Mouse (Mus musculus): Measurements from ENCODE around the gene Gm20479.

Gene Gm20479

DNA sequence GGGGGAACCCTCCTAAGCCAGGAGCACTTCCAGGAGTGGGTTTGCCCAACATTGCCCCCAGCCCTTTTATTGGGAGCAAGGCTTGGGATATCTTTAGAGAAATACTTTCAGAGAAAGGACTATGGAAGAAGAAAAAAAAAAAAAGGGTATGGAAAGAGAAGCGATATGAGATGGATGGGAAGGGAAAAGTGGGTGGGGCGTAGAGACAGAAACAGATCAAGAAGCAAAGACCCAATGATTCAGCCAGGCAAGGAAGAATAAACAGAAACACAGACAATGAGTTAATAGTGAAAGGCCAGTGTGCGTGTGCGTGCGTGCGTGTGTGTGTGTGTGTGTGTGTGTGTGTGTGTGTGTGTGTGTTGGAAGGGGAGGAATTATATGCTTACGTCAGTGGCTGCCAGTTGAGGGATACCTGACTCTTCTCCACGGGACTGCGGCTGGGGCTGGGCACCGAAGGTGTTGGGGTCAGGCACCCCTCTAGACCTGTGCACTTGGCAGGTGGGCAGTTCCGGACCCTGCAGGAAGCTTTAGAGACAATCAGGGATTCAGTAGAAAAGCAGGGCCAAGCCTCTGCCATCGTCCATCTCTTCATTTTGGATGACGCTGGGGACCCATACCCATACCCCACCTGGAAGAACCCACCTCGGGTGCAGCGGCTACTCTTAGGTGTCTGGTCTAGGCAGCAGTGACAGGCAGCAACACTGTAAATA lies 22.1 kb downstream of the Gm20479 start:
- DNase-seq (ENCODE audit: extremely low read depth, insufficient read length, low spot score) = no peak

DNA sequence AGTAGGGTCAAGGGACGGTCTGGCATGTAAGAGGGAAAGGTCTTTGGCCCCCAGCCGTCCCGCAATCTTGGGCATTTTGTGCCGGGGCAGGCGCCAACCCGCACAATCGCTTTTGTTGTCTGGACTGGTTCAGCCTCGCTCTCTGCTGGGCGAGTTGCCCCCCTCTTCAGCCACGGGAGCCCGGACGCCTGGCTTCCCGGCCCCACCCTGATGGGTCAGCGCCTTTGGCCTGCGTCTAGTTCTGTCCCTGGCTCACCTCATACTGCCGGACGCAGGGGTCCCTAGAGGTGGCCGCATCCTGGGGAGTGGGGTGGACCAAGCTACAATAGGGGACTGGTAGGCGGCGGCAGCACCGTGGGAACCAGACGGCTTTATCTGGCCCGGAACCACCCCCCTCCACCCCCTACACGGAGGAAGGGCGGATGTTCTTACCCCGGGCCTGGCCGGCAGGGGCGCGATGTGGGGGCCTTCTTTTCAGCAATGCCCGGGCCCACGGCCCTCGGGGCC lies 22.8 kb downstream of the Gm20479 start:
- DNase-seq (ENCODE audit: extremely low read depth, insufficient read length, low spot score) = no peak

DNA sequence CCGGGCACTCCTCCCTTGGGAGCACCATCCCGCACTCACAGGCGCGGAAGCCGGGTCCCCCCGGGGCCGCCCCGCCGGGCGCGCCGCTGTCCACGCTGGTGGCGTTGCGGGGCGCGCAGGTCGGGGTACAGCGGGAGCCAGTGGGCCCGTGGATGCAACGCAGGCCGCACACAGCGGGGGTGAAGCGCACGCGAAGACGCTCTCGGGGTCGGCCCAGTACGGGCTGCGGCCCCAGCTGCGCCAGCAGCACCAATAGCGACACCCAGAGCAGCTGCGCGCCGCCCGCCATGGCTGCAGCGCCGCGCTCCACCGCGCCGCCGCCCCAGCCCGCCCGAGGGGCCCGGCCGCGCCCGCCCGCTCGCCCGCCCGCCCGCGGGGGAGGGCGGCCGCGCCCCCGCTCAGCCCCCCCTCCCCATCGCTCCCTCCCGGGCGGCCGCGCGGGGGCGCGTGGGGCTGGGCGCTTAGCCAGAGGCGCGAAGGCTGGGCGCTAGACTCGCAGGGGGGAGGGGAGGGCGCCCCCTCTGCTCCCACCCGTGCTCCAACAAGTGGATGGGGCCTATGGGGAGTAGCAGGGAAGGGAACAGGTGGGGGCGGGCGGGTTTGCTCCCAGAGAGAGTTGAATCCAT lies 23.8 kb downstream of the Gm20479 start:
- DNase-seq (ENCODE audit: extremely low read depth, insufficient read length, low spot score) = no peak

DNA sequence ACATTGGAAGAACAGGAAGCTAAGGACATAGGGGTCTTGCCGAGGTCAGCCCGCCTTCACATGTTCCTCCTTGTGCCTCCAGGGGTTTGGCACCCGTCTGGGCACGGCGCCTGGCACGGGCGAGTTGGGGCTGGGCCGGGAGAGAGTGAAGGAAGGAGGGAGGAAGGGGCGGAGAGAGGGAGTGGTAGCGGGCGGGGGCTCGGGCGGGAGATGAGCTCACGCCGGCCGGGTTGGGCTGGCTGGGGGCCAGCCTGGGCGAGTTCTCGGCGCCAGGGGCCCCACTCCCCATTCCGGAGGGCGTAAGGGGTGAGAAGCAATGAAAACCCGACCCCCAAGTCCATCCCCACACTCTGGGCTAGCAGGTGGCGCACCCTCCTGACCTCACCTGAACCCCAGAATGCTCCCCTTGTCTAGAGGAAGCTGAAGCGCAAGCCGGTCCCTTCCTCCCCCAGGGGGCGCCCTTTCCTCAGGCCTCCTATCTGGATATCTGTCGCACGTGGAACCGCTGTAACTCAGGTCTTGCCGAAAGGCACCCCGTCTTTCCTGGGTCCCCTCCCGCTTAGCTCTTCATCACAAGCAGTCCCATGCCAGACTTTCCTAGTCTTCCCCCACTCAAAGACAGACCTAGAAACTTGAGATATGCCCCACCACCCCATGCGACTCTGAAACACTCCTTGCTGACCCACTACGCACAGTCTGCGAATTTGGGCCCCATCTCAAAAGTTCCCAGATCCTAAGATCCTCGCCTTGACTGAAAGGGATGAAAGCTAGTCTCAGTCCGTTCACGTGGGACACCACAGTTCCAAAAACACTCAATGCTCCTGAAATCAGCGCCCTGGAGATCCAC lies 24.6 kb downstream of the Gm20479 start:
- DNase-seq (ENCODE audit: extremely low read depth, insufficient read length, low spot score) = peak; percentile 89

DNA sequence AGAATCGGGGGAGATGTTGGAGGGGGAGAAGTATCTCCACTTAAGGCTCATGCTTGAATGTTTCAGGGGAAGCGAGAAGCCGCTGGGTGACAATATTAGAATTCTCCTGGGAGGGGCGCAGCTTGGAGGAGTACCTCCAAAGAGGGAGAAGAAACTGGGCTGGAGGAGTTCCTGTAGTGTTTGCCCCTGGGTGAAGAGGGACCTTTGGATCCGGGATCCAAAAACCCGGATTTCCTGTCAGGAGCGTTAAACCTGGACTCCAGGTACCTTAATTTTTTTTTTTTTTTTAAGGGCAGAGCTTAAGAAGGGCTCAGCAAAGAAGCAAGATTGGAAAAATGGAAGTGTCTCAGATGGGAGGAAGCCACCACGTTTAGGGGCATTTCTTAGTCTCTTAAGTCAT lies 25.4 kb downstream of the Gm20479 start:
- no peak for DNase-seq (ENCODE audit: extremely low read depth, insufficient read length, low spot score)

DNA sequence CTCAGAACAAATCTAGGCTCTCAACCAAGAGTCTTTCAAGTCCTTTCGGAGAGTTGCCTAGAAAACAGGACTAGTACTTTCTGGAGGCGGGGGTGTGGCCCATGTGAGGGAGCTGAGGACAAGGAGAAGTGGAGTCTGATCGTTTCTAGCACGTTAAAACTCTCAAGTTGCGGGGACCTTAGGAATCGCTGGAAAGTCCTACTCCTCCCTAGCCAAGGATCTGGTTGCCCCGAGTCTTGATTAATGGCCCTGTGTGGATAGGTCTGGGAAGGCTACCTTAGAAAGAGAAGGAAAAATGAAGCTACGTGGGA lies 25.7 kb downstream of the Gm20479 start:
- DNase-seq (ENCODE audit: extremely low read depth, insufficient read length, low spot score) = no peak

DNA sequence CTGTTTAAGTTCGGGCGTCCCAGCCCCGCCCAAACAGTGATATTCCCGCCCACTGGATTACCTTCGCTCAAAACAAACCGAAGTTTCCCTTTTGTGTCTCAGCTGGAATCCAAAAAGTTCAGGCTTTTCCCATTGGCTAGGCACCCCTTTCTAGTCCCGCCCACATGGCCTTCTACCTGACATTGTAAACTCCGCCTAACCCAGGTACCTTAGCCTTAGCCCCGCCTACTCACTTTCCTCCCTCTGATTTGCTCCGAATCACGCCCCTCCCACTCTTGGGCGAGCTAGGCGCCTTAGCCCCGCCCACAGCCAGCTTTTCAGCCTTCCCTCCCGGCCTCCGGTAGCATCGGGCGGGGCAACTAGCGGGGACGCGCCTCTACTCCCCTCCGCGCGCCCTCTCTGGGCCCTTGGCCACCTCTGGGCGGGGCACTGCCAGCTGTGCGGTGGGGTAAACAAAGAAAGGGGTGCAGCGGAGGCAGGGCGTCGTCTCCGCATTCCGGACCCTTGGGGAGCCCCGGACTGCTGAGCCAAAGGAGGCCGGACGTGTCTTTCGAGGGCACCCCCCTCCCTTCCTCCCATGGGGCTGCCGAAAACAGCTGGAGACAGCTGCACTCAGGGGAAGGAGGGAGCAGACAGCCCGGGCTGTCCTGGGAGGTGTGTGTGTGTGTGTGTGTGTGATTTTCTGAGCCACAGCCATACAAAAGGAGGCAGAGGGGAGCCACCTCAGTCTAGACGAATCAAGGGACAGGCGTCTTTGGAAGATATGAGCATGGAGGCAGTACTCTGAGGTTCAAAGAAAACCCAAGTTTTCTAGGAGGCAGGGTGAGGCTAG lies 26.3 kb downstream of the Gm20479 start:
- peak; percentile 89 for DNase-seq (ENCODE audit: extremely low read depth, insufficient read length, low spot score)

DNA sequence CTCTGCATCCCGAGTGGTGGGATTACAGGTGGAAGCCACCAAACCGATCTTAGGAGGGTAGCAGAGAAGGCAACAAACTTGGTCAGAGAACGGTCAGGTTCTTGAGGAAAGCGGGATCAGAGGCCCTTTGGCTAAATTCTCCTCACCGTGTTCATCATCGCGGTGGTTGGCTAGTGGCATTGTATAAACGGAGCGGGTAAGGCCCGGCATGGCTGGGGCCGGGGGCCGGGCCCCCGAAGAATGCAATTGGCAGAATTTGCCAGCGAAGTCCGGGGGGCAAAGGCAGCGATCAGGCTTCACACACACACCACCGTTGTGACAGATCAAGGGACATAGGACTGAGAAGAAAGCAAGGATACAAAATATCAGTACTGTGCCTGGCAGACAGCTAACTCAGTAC lies 27.2 kb downstream of the Gm20479 start:
- DNase-seq (ENCODE audit: extremely low read depth, insufficient read length, low spot score) = no peak

DNA sequence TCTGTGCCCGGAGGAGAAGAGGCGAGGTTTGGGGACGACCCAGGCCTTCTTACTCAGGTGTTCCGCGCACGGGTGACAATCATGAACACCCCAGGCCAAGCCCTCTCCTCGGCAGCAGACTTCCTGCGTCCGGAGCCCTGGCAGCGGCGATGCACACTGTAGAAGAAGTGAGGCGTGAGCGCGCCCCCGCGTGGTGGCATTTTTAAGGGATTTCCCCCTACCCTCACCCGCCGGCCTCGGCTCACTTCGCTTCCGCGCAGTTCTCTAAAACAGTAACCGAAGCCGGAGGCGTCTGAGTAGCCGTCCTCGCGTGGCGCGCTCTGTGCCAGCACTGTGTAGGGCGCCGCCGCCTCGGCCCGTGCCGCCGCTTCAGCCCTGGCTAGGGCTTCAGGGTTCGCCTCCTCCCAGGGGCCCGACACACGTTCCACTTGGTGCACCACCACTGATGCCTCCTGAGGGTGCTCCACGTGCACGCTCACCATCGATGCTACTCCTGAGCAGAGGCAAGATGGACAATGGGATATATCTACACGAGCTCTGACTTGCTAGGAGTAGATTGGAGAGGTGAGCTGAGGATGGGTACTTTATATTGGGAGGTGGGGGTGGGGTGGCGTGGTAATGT lies 27.8 kb downstream of the Gm20479 start:
- DNase-seq (ENCODE audit: extremely low read depth, insufficient read length, low spot score) = no peak

DNA sequence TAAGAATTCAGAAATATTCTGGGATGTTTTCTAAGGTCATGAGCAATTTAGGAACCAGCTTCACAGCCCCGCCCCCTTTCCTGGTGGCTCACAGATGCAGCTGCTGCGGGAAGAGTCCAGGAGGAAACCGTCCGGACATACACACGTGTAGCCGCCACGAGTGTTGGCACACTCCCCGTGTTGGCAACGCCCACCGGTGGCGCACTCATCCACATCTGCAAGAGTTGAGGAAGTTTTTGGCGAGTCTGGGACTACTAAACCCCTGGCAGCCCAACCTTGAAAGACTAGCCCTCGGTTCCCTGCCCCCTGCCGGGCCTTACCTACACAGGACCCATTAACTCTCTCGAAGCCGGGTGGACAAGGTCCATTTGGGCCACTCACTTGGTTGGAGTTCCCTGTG lies 28.6 kb downstream of the Gm20479 start:
- DNase-seq (ENCODE audit: extremely low read depth, insufficient read length, low spot score) = no peak

DNA sequence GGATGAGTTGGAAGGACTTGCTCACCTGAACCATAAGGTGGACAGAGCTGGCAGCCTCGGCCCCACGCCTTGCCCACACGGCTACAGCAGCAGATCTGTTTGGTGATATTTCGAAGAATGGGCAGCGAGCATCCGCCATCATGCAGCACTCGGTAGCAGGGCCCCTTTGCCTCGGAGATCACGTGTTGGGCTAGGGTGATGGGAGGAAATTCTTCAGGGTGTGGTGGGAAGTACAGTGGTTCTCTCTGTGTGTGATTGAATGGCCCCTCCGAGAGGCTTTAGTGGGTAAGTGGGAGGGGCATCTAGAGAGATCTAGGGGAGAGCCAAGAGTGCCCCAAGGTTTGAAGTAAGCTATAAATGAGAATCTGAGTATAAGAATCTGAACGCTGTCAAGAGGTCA lies 29.1 kb downstream of the Gm20479 start:
- no peak for DNase-seq (ENCODE audit: extremely low read depth, insufficient read length, low spot score)

DNA sequence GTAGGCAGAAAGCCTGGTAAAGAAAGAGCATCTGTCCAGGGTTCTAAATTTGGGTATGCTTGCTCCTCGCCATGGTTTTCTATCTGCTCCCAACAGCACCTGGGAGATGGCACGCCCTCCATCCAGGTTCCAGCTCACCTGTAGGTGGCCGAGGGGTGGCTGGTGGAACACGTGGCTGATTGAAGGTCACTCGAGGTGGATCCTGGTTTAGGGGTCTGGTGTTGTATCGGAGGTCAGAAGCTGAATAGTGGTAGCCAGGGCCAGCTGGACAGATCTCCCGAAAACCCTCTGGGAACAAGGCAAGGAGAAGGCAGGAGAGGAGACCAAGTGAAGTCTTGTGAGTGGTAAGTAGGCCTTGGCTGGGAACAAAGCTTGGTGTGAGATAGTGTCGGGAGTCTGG lies 29.7 kb downstream of the Gm20479 start:
- no peak for DNase-seq (ENCODE audit: extremely low read depth, insufficient read length, low spot score)

DNA sequence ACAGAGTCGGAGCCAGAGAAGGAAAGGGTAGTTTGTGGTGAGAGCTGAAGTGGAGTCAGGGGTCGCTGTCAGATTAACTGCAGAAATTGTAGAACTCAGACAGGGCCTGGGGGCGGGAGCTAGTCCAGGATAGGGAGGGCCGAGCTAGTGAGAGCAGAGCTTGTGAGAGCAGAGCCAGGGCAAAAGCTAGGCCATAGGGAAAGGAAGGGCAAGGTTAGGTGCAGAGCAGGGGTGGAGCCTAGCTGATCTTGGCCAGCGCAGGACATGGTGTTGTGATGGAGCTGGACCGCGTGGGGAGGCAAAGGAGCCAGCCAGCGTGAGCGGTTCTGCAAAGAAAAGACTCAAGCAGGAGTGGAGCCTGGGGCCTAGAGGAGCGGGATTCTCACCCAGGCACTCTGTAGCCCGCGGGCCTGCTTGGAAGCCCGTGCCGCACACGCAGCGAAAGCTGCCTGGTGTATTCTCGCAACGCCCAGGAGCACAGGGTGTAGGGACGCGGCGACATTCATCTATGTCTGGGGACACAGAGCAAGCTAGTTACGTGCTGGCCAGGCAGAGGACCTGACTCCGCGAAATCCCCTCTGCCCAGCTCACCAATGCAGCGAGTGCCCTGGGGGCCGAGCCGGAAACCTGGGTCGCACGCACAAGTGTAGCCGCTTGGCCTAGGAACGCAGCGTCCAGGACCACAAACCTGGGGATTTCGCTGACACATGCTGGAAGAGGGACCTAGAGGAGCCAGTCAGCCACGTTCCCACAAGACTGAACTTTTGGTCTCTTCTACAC lies 30.9 kb downstream of the Gm20479 start:
- no peak for DNase-seq (ENCODE audit: extremely low read depth, insufficient read length, low spot score)

DNA sequence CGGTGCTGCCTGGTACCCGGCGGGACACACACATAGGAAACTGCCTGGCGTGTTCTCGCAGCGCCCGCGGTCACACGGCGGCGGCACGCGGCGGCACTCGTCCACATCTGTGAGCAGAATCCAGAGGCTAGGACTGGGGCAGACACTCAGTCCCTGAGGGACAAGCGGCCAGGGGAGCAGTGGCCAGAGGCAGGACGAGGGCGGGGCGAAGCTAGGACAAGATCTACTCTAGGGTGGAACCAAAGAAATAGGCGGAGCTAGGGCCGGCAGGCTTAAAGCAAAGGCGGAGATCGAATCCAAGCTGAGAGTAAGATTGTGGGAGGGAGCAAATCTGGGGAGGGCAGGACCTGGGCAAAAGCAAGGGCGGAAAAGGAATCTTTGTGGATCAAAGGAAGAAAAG lies 31.5 kb downstream of the Gm20479 start:
- peak; percentile 84 for DNase-seq (ENCODE audit: extremely low read depth, insufficient read length, low spot score)

DNA sequence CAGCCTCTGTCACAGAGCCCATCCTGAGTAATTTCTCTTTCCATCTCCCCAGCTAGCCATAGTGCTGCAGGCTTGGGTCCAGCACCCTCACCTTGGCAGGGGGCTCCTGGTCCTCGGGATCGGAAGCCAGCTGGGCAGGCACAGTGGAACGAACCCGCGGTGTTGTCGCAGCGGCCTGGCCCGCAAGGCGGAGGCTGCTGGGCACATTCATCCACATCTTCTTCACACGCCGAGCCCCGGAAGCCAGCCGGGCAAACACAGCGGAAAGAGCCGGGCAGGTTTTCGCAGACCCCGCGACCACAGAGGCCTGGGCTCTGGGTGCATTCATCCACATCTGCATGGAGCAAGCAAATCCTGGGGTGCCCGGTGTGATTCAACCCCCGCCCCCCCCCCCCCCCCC lies 32.3 kb downstream of the Gm20479 start:
- DNase-seq (ENCODE audit: extremely low read depth, insufficient read length, low spot score) = no peak

DNA sequence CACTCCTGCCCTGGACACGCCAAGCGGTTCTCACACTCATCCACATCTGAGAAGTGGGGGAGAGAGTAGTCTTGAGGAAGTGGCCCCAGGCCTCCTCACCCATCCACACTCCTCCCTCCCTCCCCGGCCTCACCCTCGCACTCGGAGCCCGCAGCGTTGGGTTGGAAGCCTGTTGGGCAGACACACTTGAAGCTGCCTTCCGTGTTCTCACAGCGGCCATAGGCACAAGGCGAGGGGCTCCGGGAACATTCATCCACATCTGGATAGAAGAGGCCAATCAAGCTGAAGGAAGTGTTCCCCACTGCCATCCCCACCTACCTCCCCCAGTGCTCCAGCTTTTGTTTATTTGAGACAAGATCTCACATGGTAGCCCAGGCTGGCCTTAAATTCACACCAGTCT lies 33.1 kb downstream of the Gm20479 start:
- no peak for DNase-seq (ENCODE audit: extremely low read depth, insufficient read length, low spot score)

DNA sequence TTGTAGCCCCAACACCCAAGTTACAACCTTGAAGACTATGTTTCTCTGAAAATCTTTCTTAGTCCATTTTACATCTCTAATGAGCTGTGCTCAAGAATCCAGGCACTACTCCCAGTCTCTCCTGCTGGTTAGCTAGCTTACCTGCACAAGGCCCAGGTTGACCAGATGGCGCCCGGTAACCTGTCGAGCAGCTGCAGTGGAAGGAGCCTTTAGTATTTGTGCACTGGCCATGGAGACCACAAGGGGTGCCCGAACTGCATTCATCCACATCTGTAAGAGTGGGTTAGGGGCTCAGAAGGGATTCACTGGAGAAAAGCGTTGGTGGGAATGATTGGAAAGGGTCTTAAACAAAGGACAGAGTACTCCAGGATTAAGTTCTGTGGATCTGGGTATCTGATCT lies 34.2 kb downstream of the Gm20479 start:
- DNase-seq (ENCODE audit: extremely low read depth, insufficient read length, low spot score) = no peak

DNA sequence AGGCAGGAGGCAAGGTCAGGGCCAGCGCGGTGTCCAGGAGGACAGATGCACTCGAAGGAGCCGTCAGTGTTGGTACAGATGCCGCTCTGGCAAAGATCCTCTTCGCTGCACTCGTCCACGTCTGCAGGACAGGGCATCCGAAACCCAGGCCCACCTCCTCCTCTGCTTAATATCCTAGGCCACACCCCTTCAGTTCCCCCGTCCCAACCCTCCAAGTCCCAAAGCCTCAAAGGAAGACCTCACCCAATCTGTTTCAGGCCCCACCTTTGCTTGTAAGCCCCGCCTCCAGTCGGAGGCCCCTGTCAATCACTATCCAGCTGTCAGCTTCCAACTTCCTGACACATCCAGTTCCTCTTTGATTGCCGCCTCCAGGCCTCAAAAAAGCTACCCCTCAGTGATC lies 34.9 kb downstream of the Gm20479 start:
- no peak for DNase-seq (ENCODE audit: extremely low read depth, insufficient read length, low spot score)

DNA sequence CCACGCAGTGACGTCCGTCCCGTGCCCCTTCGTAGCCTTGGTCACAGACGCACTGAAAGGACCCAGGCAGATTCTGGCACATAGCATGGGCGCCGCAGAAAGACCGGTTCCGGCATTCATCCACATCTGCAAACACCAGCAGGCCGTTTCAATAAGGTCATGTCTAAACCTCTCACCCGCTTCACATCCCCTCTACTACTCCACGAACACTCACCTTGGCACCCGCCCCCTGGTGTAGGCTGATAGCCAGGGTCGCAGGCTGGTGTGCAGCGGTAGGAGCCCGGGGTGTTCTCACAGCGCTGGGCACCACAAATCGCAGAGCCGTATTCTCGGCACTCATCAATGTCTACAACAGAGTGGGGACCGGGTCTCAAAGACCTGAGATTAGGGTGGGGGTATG lies 37.8 kb downstream of the Gm20479 start:
- DNase-seq (ENCODE audit: extremely low read depth, insufficient read length, low spot score) = no peak

DNA sequence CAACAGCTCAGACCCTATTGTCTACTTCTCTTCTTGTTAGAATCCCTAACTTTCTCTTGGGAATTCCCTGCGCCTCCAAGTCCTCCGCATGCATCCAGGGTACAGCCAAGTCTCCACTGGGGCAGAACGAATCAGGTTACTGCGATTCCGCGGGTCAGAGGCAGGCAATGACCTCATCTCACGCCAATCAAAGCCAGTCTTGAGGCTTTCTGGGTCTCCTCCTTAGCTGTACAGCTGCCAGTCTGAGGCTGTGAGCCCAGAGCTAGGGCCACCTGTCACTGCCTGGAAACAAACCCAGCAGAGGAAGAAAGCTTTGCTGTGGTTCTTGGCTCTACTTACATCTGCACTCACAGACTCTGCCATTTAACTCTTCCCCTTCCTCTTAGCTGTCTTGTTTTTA lies 41.3 kb downstream of the Gm20479 start:
- DNase-seq (ENCODE audit: extremely low read depth, insufficient read length, low spot score) = no peak

Measured in 3134 (cell line).